Mouse (Mus musculus): ENCODE measurements around the gene Itga10. TPM values are rescaled to one million over a fixed set of nuclear protein-coding genes. Genes with fewer than 3 reads are reported as not detected.
"Not testable (repeated sequence)": the region's sequence is repeated elsewhere in the genome, so short reads cannot be mapped to it uniquely, and the experiment has no call there.

Itga10 gene
- total RNA-seq, 2 experiments from 2014 or later: 0.61 to 0.62 TPM

DNA sequence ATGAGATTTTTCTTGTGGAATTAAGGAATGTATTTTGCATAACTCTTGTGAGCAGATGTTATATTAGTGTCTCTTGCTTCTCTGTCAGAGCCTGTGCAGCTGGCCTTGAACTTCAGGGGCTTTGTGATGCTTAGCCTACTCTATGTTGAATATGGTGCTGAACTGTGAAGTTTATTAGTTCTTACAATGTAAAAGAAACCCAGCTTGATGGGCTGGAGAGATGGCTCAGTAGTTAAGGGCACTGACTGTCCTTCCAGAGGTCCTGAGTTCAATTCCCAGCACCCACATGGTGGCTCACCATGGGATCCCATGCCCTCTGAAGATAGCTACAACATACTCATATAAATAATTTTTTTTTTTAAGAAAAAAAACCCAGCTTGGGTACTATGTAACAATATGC lies 13.3 kb upstream of the Itga10 start:
- intact Hi-C loops (cut with DNase I): no loop called here
- DNase-seq: no peak

DNA sequence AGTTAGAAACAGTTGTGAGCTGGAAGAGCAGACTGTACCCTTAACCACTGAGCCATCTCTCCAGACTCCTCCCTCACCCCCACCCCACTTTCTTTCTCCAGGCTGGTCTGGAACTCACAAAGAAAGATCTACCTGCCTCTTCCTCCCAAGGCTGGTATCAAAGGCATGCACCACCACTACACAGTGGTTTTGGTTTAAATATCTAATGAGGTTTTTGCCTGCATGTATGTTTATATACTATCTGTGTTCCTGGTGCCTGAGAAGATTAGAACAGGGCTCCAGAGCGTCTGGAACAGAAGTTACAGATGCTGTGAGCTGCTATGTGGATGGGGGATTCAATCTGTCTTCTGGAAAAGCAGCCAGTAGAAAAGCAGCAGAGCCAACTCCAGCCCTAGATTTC lies 11.4 kb upstream of the Itga10 start:
- DNase-seq: no peak
- intact Hi-C loops (cut with DNase I): loop anchor here (2.0 kb wide), 1 partner anchor 33 kb away; the partner anchor contains the start of gene Lix1l

GRCm38 (mm10) chr3:96634928-96635879 lies 10.2 kb upstream of the Itga10 start, which contains the start of the genes Pex11b and Gm42957:
Gene Pex11b, plus strand, starts transcription at chr3:96635376.
Gene Gm42957, plus strand, starts transcription at chr3:96635474.
- intact Hi-C loops (cut with DNase I): loop anchor here (2.0 kb wide), 1 partner anchor 34 kb away; the partner anchor contains the start of gene Lix1l

DNA sequence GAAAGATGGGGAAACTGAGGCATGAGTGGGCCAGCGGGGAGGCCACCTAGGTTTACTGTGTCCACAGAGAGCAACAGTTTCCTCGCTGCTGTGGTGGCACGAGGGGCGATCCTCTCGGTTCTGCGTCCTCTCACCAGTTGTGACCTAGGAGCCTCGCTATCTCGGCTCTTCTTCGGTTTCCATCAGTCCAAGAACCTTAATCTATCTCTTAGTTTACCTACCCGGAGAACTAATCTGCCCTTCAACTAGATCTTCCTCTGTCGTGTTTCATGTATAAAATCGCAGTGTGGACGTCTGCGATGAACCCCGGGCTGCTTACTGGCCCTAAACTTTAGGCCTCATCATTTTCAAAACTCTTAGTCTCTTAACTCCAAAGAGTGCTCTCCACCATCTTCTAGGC lies 9.5 kb upstream of the Itga10 start:
- no peak for DNase-seq
- intact Hi-C loops (cut with DNase I): loop anchor here (2.0 kb wide), 1 partner anchor 35 kb away; the partner anchor contains the start of gene Lix1l

More at GRCm38 (mm10) chr3:96634928-96635879, 10.2 kb upstream of the Itga10 start, which contains the start of the genes Pex11b and Gm42957:
- DNase-seq: peak; percentile 92

GRCm38 (mm10) chr3:96636448-96636847 lies 8.9 kb upstream of the Itga10 start:
- intact Hi-C loops (cut with DNase I): no loop called here
- no peak for DNase-seq

- intact Hi-C loops (cut with DNase I): loop anchor here (1.0 kb wide), 2 partner anchors 59 to 92 kb away; no protein-coding TSS in a partner anchor
- peak; percentile 68 to 80 for DNase-seq
Observed at GRCm38 (mm10) chr3:96639219-96639618, 6.2 kb upstream of the Itga10 start.

- intact Hi-C loops (cut with DNase I): loop anchor here (5.0 kb wide), 1 partner anchor 60 kb away; the partner anchor contains the start of gene Nudt17
Observed at GRCm38 (mm10) chr3:96647365-96647764, 2.0 kb downstream of the Itga10 start.

DNA sequence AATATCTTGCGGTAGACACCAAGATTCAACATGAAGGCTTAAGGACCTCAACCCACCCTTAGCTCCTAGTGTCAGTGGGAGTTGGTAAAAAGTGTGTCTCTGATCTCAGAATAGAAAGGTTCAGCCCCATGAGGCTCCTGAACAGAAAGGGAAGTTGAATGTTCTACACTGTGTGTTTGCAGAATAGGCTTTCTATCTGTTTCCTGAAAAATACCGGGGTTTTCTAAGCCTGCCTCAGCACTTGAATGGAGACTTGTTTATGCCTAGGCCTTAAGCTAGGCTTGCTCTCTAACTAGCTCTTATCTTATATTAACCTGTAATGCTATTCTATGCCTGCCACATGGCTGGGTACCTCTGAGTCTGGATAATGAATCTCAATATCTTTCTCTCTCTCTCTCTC lies 15.5 kb downstream of the Itga10 start:
- intact Hi-C loops (cut with DNase I): no loop called here

More at GRCm38 (mm10) chr3:96647365-96647764, 2.0 kb downstream of the Itga10 start:
- no peak for DNase-seq

GRCm38 (mm10) chr3:96662731-96663316 lies 17.4 kb downstream of the Itga10 start:
- DNase-seq: no peak
- intact Hi-C loops (cut with DNase I): loop anchor here (1.0 kb wide), 1 partner anchor 116 kb away; no protein-coding TSS in a partner anchor

More for the DNA sequence above, 15.5 kb downstream of the Itga10 start:
- DNase-seq: no peak

DNA sequence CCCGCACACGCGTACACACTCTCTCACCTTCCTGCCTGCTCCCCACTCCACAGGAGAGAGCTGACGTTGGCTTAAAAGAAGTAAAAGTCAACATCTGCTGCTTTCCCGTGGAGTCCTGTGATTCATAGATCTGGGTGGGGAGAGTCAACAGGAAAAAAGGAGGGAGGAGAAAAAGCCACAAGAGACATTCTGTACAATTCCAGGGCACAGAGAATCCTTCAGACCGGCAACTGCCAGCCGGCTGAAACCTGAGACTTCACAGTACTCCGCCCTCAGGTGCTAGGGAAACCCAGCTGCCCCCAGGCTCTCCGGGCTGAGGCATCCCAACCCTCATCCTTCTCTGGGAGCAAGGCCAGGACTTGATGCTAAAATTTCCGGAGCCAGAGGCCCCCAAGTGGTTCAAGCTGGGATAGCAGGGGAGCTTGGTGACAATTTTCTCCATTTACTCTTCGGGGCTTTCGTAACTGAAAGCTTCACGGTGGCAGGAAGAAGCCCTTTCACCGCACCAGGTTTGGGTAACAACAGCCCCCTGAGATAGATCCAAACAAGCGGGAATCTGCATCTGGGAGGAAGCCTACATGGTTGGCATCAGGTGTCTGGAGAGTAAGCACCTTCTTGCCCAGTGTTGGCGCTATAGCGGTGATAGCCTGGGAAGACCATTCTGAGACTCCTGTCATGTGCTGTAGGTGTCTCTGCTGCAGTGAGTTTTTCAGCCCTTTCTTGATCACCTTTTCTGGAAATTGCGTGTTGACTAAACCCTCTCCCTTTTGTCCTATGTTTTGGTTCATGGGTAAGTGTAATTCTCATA lies 18.3 kb downstream of the Itga10 start:
- intact Hi-C loops (cut with DNase I): loop anchor here (1.0 kb wide), 1 partner anchor 116 kb away; no protein-coding TSS in a partner anchor
- peak; percentile 85 to 89 for DNase-seq

DNA sequence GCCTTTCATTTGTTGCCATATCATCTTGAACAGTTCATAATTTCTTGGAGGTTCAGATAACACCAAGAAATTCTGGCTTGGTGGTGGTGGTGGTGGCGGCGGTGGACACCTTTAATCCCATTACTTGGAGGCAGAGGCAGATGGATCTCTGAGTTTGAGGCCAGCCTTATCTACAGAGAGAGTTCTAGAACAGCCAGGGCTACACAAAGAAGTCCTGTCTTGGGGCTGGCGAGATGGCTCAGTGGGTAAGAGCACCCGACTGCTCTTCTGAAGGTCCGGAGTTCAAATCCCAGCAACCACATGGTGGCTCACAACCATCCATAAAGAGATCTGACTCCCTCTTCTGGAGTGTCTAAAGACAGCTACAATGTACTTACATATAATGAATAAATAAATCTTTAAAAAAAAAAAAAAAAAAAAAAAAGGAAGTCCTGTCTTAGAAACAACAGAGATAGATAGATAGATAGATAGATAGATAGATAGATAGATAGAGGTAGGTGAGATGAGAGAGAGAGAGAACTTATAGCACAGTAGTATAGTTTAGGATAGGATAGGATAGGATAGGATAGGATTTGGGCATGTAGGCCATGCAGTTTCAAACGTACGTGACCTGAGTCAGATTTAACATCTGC lies 20.5 kb downstream of the Itga10 start:
- intact Hi-C loops (cut with DNase I): loop anchor here (5.0 kb wide), 1 partner anchor 41 kb away; the partner anchor contains the start of gene Nudt17
- not testable (repeated sequence) for DNase-seq

GRCm38 (mm10) chr3:96666916-96667315 lies 21.5 kb downstream of the Itga10 start:
- intact Hi-C loops (cut with DNase I): loop anchor here (5.0 kb wide), 1 partner anchor 40 kb away; the partner anchor contains the start of gene Nudt17
- no peak for DNase-seq

DNA sequence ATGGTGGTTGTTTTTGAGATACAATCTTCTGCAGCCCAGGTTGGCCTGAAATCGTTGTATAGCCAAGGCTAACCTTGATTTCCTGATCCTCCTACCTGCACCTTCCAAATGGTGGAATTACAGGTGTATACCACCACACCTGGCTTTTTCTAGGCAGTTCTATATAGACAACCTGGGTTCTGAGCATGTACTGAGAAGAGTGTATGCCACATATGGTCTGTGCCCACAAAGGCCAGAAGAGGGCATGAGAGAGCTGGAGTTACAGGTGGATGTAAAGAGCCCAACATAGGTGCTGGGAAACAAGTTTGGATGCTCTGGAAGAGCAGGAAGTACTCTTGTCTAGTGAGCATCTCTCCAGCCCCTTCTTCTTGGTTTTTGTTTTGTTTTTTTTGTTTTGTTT lies 21.9 kb downstream of the Itga10 start:
- intact Hi-C loops (cut with DNase I): loop anchor here (5.0 kb wide), 1 partner anchor 40 kb away; the partner anchor contains the start of gene Nudt17
- no peak for DNase-seq

- DNase-seq: no peak
- intact Hi-C loops (cut with DNase I): loop anchor here (5.0 kb wide), 1 partner anchor 39 kb away; the partner anchor contains the start of gene Nudt17
Observed at GRCm38 (mm10) chr3:96668424-96669067, 23.2 kb downstream of the Itga10 start.

GRCm38 (mm10) chr3:96669727-96670468 lies 24.5 kb downstream of the Itga10 start, which contains the start of gene Ankrd35:
Gene Ankrd35, plus strand, starts transcription at chr3:96670131.
- DNase-seq: peak; percentile 71 to 75
- intact Hi-C loops (cut with DNase I): loop anchor here (2.0 to 5.0 kb wide), 2 partner anchors 25 to 37 kb away; partner anchors contain the start of gene Nudt17

DNA sequence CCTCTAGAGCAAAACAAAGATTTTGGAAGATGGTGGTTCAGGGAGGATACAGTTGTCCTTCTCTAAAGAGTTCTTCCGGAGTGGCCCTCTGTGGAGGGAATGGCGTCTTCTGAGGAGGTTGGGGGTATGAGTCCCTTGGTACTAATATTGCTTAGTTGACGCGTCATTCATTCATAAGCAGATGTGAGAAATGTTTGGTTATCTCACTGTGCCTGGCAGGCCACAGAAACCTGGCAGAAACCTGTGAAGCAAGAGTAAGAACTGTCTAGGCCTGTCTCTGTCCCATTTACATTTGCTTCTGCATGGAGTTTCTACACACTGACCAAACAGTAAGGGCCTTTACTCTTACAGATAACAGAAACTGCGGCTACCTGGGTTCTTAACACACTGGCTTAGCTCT lies 26.1 kb downstream of the Itga10 start:
- intact Hi-C loops (cut with DNase I): loop anchor here (2.0 kb wide), 1 partner anchor 23 kb away; no protein-coding TSS in a partner anchor
- DNase-seq: no peak

DNA sequence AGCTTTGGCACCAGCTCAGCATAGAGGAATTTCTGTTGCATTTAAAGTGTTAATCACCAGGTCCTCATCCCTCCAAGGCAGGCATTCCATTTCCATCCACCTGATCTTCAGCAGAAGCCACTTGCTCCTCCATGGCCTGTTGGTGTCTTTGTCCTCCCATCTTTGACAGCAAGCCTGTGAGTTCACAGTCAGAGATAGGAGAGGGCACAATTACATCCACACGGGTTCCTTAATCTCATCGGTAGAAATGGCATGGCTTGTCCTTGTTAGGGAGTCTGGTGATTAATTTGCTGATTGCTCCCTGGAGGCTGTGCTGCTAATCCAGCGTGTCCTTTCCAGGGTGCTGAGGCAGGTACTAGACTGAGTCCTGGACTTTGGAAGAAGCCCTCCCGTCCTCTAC lies 28.1 kb downstream of the Itga10 start:
- intact Hi-C loops (cut with DNase I): no loop called here

GRCm38 (mm10) chr3:96674442-96674841 lies 29.1 kb downstream of the Itga10 start:
- intact Hi-C loops (cut with DNase I): no loop called here
- DNase-seq: no peak

More for the DNA sequence above, 28.1 kb downstream of the Itga10 start:
- DNase-seq: no peak

Measured in heart, postnatal 36 days (tissue).